Mouse (Mus musculus) embryonic facial prominence, embryonic 12.5 days (tissue): ENCODE measurements around the gene Bcat1. TPM values are rescaled to one million over a fixed set of nuclear protein-coding genes. Genes with fewer than 3 reads are reported as not detected.

Source experiments
- ATAC-seq: fragments of 200-750 bp; cut with Nextera tagmentation; 2 replicates; pipeline ENCODE4 v1.8.0; 2017; ENCODE audit not compliant: insufficient number of reproducible peaks, insufficient read depth, low FRiP score, low TSS enrichment
- H3K27ac ChIP-seq: fragments of 300-500 bp; sonication (generic); 2 replicates; pipeline ENCODE4 v1.5.1; 2016; ENCODE audit warnings: mild to moderate bottlenecking
- H3K27me3 ChIP-seq: fragments of 300-500 bp; sonication (generic); 2 replicates; pipeline ENCODE4 v1.6.1; 2016; ENCODE audit warnings: mild to moderate bottlenecking, moderate library complexity
- H3K36me3 ChIP-seq: fragments of 300-500 bp; sonication (generic); 2 replicates; pipeline ENCODE4 v1.6.1; 2016; ENCODE audit warnings: mild to moderate bottlenecking
- H3K4me1 ChIP-seq: fragments of 300-500 bp; sonication (generic); 2 replicates; pipeline ENCODE4 v1.6.1; 2016
- H3K4me2 ChIP-seq: fragments of 300-500 bp; sonication (generic); replicated peaks from 2 replicates; pipeline ENCODE4 v1.6.1; 2016; ENCODE audit warnings: mild to moderate bottlenecking, moderate library complexity
- H3K4me3 ChIP-seq: fragments of 300-500 bp; sonication (generic); 2 replicates; pipeline ENCODE4 v1.5.1; 2016; ENCODE audit warnings: mild to moderate bottlenecking
- H3K9ac ChIP-seq: fragments of 300-500 bp; sonication (generic); 2 replicates; pipeline ENCODE4 v1.6.1; 2016; ENCODE audit warnings: mild to moderate bottlenecking, moderate library complexity
- H3K9me3 ChIP-seq: fragments of 300-500 bp; sonication (generic); 2 replicates; pipeline ENCODE4 v1.6.1; 2016; ENCODE audit warnings: mild to moderate bottlenecking, moderate library complexity
- WGBS: fragments of 180-500 bp; shearing (Covaris S2); methylation state at CpG from one replicate; pipeline ENCODE4 v1.1.7; 2016; 5-methylcytosine and 5-hydroxymethylcytosine counted together
- polyA plus RNA-seq: library from polyadenylated mRNA; unstranded; fragments of >200 nt; fragmentation: Nextera tagmentation; extraction: Ambion mirVana; gene quantifications from 2 replicates; pipeline ENCODE4 v1.2.1, GENCODE M21; 2016

Bcat1 gene
- 46.8 and 51.8 TPM in 2 replicates for polyA plus RNA-seq

- H3K4me1 ChIP-seq: no peaks in the 10 kb centered on the region; the same call in 1 of the 2 replicates
- WGBS: 0% methylated on average over 39 of the region's 39 CpGs
Measured at GRCm38 (mm10) chr6:145075548-145076224, at the start of gene Bcat1. Gene Bcat1 (minus strand): TSS chr6:145076184.

GRCm38 (mm10) chr6:145125591-145126113 lies 49.7 kb upstream of the Bcat1 start:
- H3K4me1 ChIP-seq: peaks cover 6% of the 10 kb centered on the region; the same call in 1 of the 2 replicates
- no peaks in the 10 kb centered on the region for H3K27me3 ChIP-seq
- H3K36me3 ChIP-seq: no peaks in the 10 kb centered on the region
- no peak overlapping the region for H3K27ac ChIP-seq
- no peak overlapping the region for H3K4me2 ChIP-seq
- peaks cover 4% of the 10 kb centered on the region; the same call in 1 of the 2 replicates for H3K9me3 ChIP-seq
- H3K9ac ChIP-seq: no peak overlapping the region
- 63% methylated on average over 7 of the region's 7 CpGs for WGBS
- no peak overlapping the region for H3K4me3 ChIP-seq
- no peak for ATAC-seq

More at GRCm38 (mm10) chr6:145075548-145076224, at the start of gene Bcat1:
- Histone ChIP-seq H3K9me3 (no peaks in the 10 kb centered on the region), H3K9ac (peak within 1 kb of the TSS; percentile 62), H3K36me3 (no peaks in the 10 kb centered on the region), H3K27ac (no peak within 1 kb of the TSS), H3K4me3 (peak within 1 kb of the TSS; percentile 51), H3K4me2 (peak within 1 kb of the TSS; percentile 80), H3K27me3 (0 out of 2 replicates have a peak, but pooled peaks cover 2% of the 10 kb centered on the region)
- peak; percentile 50; the same call in 1 of the 2 replicates for ATAC-seq

GRCm38 (mm10) chr6:145124621-145125020 lies 48.6 kb upstream of the Bcat1 start:
- WGBS: 63% methylated on average over 1 of the region's 1 CpGs
- H3K9ac ChIP-seq: no peak overlapping the region

GRCm38 (mm10) chr6:145123136-145124060 lies 47.4 kb upstream of the Bcat1 start:
- Histone ChIP-seq H3K9me3 (peaks cover 4% of the 10 kb centered on the region; the same call in 1 of the 2 replicates), H3K4me3 (no peak overlapping the region), H3K4me1 (peaks cover 9% of the 10 kb centered on the region; the same call in 1 of the 2 replicates), H3K27me3 (no peaks in the 10 kb centered on the region), H3K27ac (no peak overlapping the region), H3K9ac (no peak overlapping the region), H3K4me2 (no peak overlapping the region), H3K36me3 (no peaks in the 10 kb centered on the region)
- ATAC-seq: no peak
- WGBS: 80% methylated on average over 11 of the region's 11 CpGs

More at GRCm38 (mm10) chr6:145124621-145125020, 48.6 kb upstream of the Bcat1 start:
- no peak overlapping the region for H3K4me3 ChIP-seq
- ATAC-seq: no peak
- no peaks in the 10 kb centered on the region for H3K36me3 ChIP-seq
- H3K27ac ChIP-seq: no peak overlapping the region
- H3K9me3 ChIP-seq: peaks cover 4% of the 10 kb centered on the region; the same call in 1 of the 2 replicates
- no peaks in the 10 kb centered on the region for H3K27me3 ChIP-seq
- H3K4me2 ChIP-seq: no peak overlapping the region
- peaks cover 9% of the 10 kb centered on the region; the same call in 1 of the 2 replicates for H3K4me1 ChIP-seq

- no peak for ATAC-seq
- WGBS: 39% methylated on average over 8 of the region's 8 CpGs
- H3K4me1 ChIP-seq: peaks cover 9% of the 10 kb centered on the region; the same call in 1 of the 2 replicates
- H3K4me2 ChIP-seq: no peak overlapping the region
- H3K9ac ChIP-seq: no peak overlapping the region
- H3K9me3 ChIP-seq: peaks cover under 1% of the 10 kb centered on the region; the same call in 1 of the 2 replicates
- H3K36me3 ChIP-seq: no peaks in the 10 kb centered on the region
- no peak overlapping the region for H3K4me3 ChIP-seq
- no peaks in the 10 kb centered on the region for H3K27me3 ChIP-seq
- H3K27ac ChIP-seq: no peak overlapping the region
Measured at GRCm38 (mm10) chr6:145122423-145123059, 46.6 kb upstream of the Bcat1 start.

- no peaks in the 10 kb centered on the region for H3K36me3 ChIP-seq
- no peak overlapping the region for H3K4me3 ChIP-seq
- 43% methylated on average over 21 of the region's 21 CpGs for WGBS
- no peaks in the 10 kb centered on the region for H3K27me3 ChIP-seq
- no peak overlapping the region for H3K4me2 ChIP-seq
- no peaks in the 10 kb centered on the region for H3K9me3 ChIP-seq
- no peak for ATAC-seq
- H3K4me1 ChIP-seq: peaks cover 9% of the 10 kb centered on the region; the same call in 1 of the 2 replicates
- H3K9ac ChIP-seq: no peak overlapping the region
- no peak overlapping the region for H3K27ac ChIP-seq
Measured at GRCm38 (mm10) chr6:145121590-145122420, 45.8 kb upstream of the Bcat1 start.

GRCm38 (mm10) chr6:145120787-145121589 lies 45.0 kb upstream of the Bcat1 start:
- 36% methylated on average over 18 of the region's 18 CpGs for WGBS
- no peak overlapping the region for H3K27ac ChIP-seq
- ATAC-seq: no peak

GRCm38 (mm10) chr6:145120086-145120485 lies 44.1 kb upstream of the Bcat1 start:
- H3K4me3 ChIP-seq: no peak overlapping the region
- peaks cover 16% of the 10 kb centered on the region for H3K4me1 ChIP-seq
- H3K36me3 ChIP-seq: no peaks in the 10 kb centered on the region
- 84% methylated on average over 2 of the region's 2 CpGs for WGBS
- no peak overlapping the region for H3K9ac ChIP-seq
- no peaks in the 10 kb centered on the region for H3K9me3 ChIP-seq
- no peak overlapping the region for H3K27ac ChIP-seq
- no peak for ATAC-seq
- H3K27me3 ChIP-seq: no peaks in the 10 kb centered on the region
- no peak overlapping the region for H3K4me2 ChIP-seq

More at GRCm38 (mm10) chr6:145120787-145121589, 45.0 kb upstream of the Bcat1 start:
- Histone ChIP-seq H3K4me1 (peaks cover 16% of the 10 kb centered on the region), H3K9me3 (no peaks in the 10 kb centered on the region), H3K9ac (no peak overlapping the region), H3K4me3 (no peak overlapping the region), H3K4me2 (0 out of 2 replicates have a peak overlapping the region, but pooled peaks have one; percentile 6), H3K36me3 (no peaks in the 10 kb centered on the region), H3K27me3 (no peaks in the 10 kb centered on the region)

GRCm38 (mm10) chr6:145116098-145116672 lies 40.2 kb upstream of the Bcat1 start:
- 11% methylated on average over 4 of the region's 4 CpGs for WGBS
- Histone ChIP-seq H3K27me3 (no peaks in the 10 kb centered on the region), H3K4me1 (peaks cover 13% of the 10 kb centered on the region), H3K36me3 (no peaks in the 10 kb centered on the region), H3K9ac (no peak overlapping the region), H3K27ac (no peak overlapping the region), H3K4me2 (0 out of 2 replicates have a peak overlapping the region, but pooled peaks have one; percentile 5), H3K9me3 (no peaks in the 10 kb centered on the region), H3K4me3 (no peak overlapping the region)
- no peak for ATAC-seq
